Mouse (Mus musculus) olfactory bulb, adult 2 months (tissue): Measurements from ENCODE around the gene Troap.

Source experiments
- CTCF ChIP-seq: fragments of 200-500 bp; IDR thresholded peaks from 2 replicates; pipeline ENCODE4 v1.5.1; 2012; ENCODE audit warnings: low read depth, mild to moderate bottlenecking, low read length, moderate library complexity; ENCODE audit not compliant: insufficient read depth
- POLR2A ChIP-seq: fragments of 200-500 bp; IDR thresholded peaks from 2 replicates; pipeline ENCODE4 v1.6.1; 2012; ENCODE audit warnings: mild to moderate bottlenecking, low read depth, low read length, moderate library complexity; ENCODE audit not compliant: insufficient read depth

- TF ChIP-seq CTCF (peak; percentile 34; the same call in 1 of the 2 replicates), POLR2A (no peak)
Measured at GRCm38 (mm10) chr15:99083258-99083657, 8.9 kb downstream of the Troap start.
